Mouse (Mus musculus): ENCODE measurements around the gene Ccdc13. TPM values are rescaled to one million over a fixed set of nuclear protein-coding genes. Genes with fewer than 3 reads are reported as not detected.

Gene Ccdc13
- polyA plus RNA-seq, 1 experiment from 2014 or later: 0.35 TPM

DNA sequence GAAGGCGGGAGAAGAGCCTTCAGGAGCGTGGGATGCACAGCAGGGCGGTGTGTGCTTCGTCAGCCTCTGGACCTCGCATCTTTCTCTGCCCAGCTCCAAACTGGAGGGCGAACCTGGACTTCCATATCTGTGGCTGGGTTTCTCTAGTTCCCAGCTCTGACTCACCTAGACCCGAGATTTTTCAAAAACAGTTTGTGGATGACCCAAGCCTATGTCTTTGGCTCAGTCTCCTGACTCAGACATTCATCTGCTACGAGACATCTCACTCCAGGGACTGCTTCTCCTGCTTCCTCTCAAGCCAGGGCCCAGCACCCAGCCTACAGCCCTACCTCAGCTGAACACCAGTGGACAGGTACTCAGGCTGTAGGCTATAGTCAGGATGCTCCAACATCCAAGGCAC lies 54.0 kb downstream of the Ccdc13 start:
- no peaks in the 10 kb centered on the region for H3K36me3 ChIP-seq (ENCODE audit: control insufficient read depth, insufficient read depth, low read length)
- H3K4me1 ChIP-seq (ENCODE audit: control insufficient read depth, insufficient read depth, low read length): no peaks in the 10 kb centered on the region
- no peak for ATAC-seq (ENCODE audit: insufficient number of reproducible peaks, low FRiP score, low TSS enrichment, low read depth)
- no peak overlapping the region for H3K4me2 ChIP-seq (ENCODE audit: low read depth, severe bottlenecking)
- H3K4me3 ChIP-seq (ENCODE audit: low read depth, low read length): no peak overlapping the region
- no peak overlapping the region for H3K27ac ChIP-seq (replicated peaks; ENCODE audit: low read depth, low read length)
- no peak for DNase-seq (ENCODE audit: low spot score)
- no peaks in the 10 kb centered on the region for H3K27me3 ChIP-seq (ENCODE audit: control insufficient read depth, insufficient read depth, low read length)
- H3K9me3 ChIP-seq (ENCODE audit: control insufficient read depth, low read length): no peaks in the 10 kb centered on the region
- H3K9ac ChIP-seq (ENCODE audit: low read length): no peak overlapping the region
- 87% methylated on average over 8 of the region's 8 CpGs for WGBS

DNA sequence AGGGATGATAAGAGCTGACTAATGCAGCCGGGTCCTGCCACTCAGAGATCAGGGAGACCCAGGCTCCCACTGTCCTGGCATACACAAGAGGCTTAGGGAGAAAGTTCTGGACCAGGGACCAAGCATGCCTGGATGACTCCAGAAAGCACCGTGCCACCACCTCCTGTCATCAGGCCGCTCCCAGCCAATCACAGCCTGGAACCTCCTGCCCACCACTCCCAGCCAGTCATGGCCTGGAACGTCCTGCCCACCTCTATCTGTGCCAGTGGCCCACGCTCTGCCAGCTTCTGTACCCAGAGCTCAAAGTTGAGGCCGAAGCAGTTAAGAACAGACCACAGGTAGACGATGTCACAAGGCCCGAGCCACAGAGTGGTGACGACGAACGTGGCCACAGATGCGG lies 54.5 kb downstream of the Ccdc13 start:
- no peak overlapping the region for H3K27ac ChIP-seq (replicated peaks; ENCODE audit: low read depth, low read length)
- no peaks in the 10 kb centered on the region for H3K36me3 ChIP-seq (ENCODE audit: control insufficient read depth, insufficient read depth, low read length)
- H3K4me2 ChIP-seq (ENCODE audit: low read depth, severe bottlenecking): no peak overlapping the region
- no peaks in the 10 kb centered on the region for H3K9me3 ChIP-seq (ENCODE audit: control insufficient read depth, low read length)
- DNase-seq (ENCODE audit: low spot score) (no peak), ATAC-seq (ENCODE audit: insufficient number of reproducible peaks, low FRiP score, low TSS enrichment, low read depth) (no peak)
- H3K9ac ChIP-seq (ENCODE audit: low read length): no peak overlapping the region
- no peaks in the 10 kb centered on the region for H3K4me1 ChIP-seq (ENCODE audit: control insufficient read depth, insufficient read depth, low read length)
- H3K4me3 ChIP-seq (ENCODE audit: low read depth, low read length): no peak overlapping the region
- WGBS: 81% methylated on average over 12 of the region's 12 CpGs
- no peaks in the 10 kb centered on the region for H3K27me3 ChIP-seq (ENCODE audit: control insufficient read depth, insufficient read depth, low read length)

DNA sequence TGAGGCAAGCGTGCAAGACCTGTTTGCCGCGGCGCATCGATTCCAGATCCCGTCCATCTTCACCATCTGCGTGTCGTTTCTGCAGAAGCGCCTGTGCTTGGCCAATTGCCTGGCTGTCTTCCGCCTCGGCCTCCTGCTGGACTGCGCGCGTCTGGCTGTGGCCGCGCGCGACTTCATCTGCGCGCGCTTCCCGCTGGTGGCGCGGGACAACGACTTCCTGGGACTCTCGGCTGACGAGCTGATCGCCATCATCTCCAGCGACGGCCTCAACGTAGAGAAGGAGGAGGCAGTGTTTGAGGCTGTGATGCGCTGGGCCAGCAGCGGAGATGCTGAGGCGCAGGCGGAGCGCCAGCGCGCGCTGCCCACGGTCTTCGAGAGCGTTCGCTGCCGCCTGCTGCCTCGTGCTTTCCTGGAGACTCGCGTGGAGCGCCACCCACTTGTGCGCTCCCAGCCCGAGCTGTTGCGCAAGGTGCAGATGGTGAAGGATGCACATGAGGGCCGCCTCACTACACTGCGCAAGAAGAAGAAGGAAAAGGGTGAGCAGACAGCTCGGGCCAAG lies 61.1 kb downstream of the Ccdc13 start:
- Histone ChIP-seq H3K4me2 (ENCODE audit: low read depth, severe bottlenecking) (peak overlapping the region; percentile 50), H3K4me3 (ENCODE audit: low read depth, low read length) (peak overlapping the region; percentile 24; the same call in 1 of the 2 replicates), H3K4me1 (ENCODE audit: control insufficient read depth, insufficient read depth, low read length) (peaks cover 5% of the 10 kb centered on the region; the same call in 1 of the 2 replicates), H3K9me3 (ENCODE audit: control insufficient read depth, low read length) (no peaks in the 10 kb centered on the region), H3K9ac (ENCODE audit: low read length) (no peak overlapping the region), H3K36me3 (ENCODE audit: control insufficient read depth, insufficient read depth, low read length) (no peaks in the 10 kb centered on the region), H3K27me3 (ENCODE audit: control insufficient read depth, insufficient read depth, low read length) (peaks cover 31% of the 10 kb centered on the region), H3K27ac (replicated peaks; ENCODE audit: low read depth, low read length) (no peak overlapping the region)
- no peak for ATAC-seq (ENCODE audit: insufficient number of reproducible peaks, low FRiP score, low TSS enrichment, low read depth)
- 15% methylated on average over 54 of the region's 54 CpGs for WGBS
- peak; percentile 47 for DNase-seq (ENCODE audit: low spot score)

DNA sequence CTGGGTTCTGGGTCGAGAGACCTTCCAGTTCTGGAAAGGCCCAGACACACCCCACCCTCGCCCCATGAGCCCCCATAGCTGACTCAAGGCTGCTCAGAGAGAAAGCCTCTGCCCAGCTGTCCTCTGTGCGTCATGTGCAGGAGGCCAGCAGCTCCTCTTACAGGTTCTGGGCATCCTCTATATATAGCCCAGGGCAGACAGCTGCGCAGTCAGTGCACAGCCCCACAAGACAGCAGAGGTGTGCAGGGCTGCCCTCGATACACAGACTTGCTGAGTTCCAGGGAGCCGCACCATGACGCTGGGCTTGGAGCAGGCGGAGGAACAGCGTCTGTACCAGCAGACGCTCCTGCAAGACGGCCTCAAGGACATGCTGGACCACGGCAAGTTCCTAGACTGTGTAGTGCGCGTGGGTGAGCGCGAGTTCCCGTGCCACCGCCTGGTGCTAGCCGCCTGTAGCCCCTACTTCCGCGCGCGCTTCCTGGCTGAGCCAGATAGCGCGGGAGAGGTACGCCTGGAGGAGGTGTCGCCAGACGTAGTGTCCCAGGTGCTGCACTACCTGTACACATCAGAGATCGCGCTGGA lies 61.7 kb downstream of the Ccdc13 start, which contains the start of gene Klhl40:
Gene Klhl40 (plus strand): TSS at position 124 of the 582 bp plus-strand sequence.
- Histone ChIP-seq H3K9ac (ENCODE audit: low read length) (no peak within 1 kb of the TSS), H3K27me3 (ENCODE audit: control insufficient read depth, insufficient read depth, low read length) (peaks cover 31% of the 10 kb centered on the region)
- ATAC-seq (ENCODE audit: insufficient number of reproducible peaks, low FRiP score, low TSS enrichment, low read depth): 0 out of 2 replicates have a peak, but pooled peaks have one; percentile 18

DNA sequence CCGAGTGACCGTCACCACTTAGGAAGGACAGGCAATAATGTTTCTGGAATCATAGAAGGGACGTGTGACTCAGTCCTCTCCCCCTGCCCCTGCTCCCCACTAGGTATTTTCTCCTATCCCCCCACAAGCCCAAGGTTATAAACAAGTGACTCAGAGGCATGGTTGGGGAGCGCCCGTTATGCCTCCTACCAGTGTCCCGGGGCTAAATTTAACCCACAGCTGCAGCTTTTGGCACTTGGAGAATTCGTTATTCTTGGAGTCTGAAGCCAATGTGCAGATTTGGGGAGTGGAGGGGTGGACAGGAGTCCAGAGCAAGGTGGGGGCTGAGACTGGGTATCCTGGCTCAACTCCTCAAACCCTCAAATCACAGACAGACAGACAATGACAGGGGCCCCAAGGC lies 62.8 kb downstream of the Ccdc13 start:
- H3K27ac ChIP-seq (replicated peaks; ENCODE audit: low read depth, low read length): no peak overlapping the region
- no peak overlapping the region for H3K9ac ChIP-seq (ENCODE audit: low read length)
- ATAC-seq (ENCODE audit: insufficient number of reproducible peaks, low FRiP score, low TSS enrichment, low read depth) (no peak), DNase-seq (ENCODE audit: low spot score) (no peak)
- 81% methylated on average over 7 of the region's 7 CpGs for WGBS
- H3K27me3 ChIP-seq (ENCODE audit: control insufficient read depth, insufficient read depth, low read length): peaks cover 31% of the 10 kb centered on the region
- H3K4me1 ChIP-seq (ENCODE audit: control insufficient read depth, insufficient read depth, low read length): peaks cover 5% of the 10 kb centered on the region; the same call in 1 of the 2 replicates
- H3K9me3 ChIP-seq (ENCODE audit: control insufficient read depth, low read length): no peaks in the 10 kb centered on the region
- no peaks in the 10 kb centered on the region for H3K36me3 ChIP-seq (ENCODE audit: control insufficient read depth, insufficient read depth, low read length)
- no peak overlapping the region for H3K4me2 ChIP-seq (ENCODE audit: low read depth, severe bottlenecking)
- H3K4me3 ChIP-seq (ENCODE audit: low read depth, low read length): no peak overlapping the region

More for the DNA sequence above, 61.7 kb downstream of the Ccdc13 start, which contains the start of gene Klhl40:
- no peak for DNase-seq (ENCODE audit: low spot score)
- H3K36me3 ChIP-seq (ENCODE audit: control insufficient read depth, insufficient read depth, low read length): no peaks in the 10 kb centered on the region
- 18% methylated on average over 30 of the region's 30 CpGs for WGBS
- H3K4me2 ChIP-seq (ENCODE audit: low read depth, severe bottlenecking): peak within 1 kb of the TSS; percentile 50
- no peak within 1 kb of the TSS for H3K27ac ChIP-seq (replicated peaks; ENCODE audit: low read depth, low read length)
- H3K4me3 ChIP-seq (ENCODE audit: low read depth, low read length): peak within 1 kb of the TSS; percentile 24; the same call in 1 of the 2 replicates
- peaks cover 5% of the 10 kb centered on the region; the same call in 1 of the 2 replicates for H3K4me1 ChIP-seq (ENCODE audit: control insufficient read depth, insufficient read depth, low read length)
- H3K9me3 ChIP-seq (ENCODE audit: control insufficient read depth, low read length): no peaks in the 10 kb centered on the region

DNA sequence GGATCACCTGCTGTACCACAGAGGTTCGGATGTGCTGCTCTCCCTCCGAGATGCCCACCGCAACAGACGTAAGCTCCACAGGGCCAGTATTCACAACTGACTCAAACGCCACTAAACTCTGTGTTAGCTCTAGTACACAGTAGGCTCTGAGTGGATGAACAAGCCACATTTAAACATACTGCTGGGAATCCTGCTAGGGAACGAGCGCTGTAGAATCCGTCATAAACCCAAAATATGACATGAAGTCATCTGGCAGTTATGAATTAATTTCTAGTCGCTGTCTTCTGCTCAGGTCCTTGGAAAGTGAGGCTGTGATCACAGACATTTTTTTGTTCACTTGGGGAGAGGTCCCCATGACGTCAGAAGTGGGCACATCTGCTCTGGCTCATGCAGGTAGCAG lies 63.3 kb downstream of the Ccdc13 start:
- no peak overlapping the region for H3K4me2 ChIP-seq (ENCODE audit: low read depth, severe bottlenecking)
- H3K36me3 ChIP-seq (ENCODE audit: control insufficient read depth, insufficient read depth, low read length): no peaks in the 10 kb centered on the region
- H3K27ac ChIP-seq (replicated peaks; ENCODE audit: low read depth, low read length): no peak overlapping the region
- no peak for DNase-seq (ENCODE audit: low spot score)
- H3K4me3 ChIP-seq (ENCODE audit: low read depth, low read length): no peak overlapping the region
- no peak for ATAC-seq (ENCODE audit: insufficient number of reproducible peaks, low FRiP score, low TSS enrichment, low read depth)
- WGBS: 81% methylated on average over 10 of the region's 10 CpGs
- no peak overlapping the region for H3K9ac ChIP-seq (ENCODE audit: low read length)
- no peaks in the 10 kb centered on the region for H3K9me3 ChIP-seq (ENCODE audit: control insufficient read depth, low read length)
- peaks cover 5% of the 10 kb centered on the region; the same call in 1 of the 2 replicates for H3K4me1 ChIP-seq (ENCODE audit: control insufficient read depth, insufficient read depth, low read length)
- peaks cover 31% of the 10 kb centered on the region for H3K27me3 ChIP-seq (ENCODE audit: control insufficient read depth, insufficient read depth, low read length)

DNA sequence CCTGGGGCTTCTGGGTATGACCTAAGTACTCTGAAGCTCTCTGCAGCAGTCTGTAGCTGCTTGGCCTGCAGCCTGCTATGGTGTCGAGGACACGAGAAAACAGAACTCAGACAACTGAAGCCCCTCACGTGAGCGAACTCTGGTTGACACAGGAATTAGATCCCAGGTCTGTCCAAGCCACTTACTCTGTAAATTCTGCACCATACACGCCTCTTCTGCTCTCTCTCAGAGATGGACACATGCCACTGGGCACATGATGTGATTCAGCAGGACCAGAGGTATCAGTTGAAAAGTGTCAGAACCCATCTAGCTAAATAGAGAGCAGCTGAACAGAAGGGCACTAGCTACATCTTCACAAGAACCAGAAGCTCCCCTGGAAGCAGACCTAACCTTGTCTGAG lies 66.8 kb downstream of the Ccdc13 start:
- DNase-seq (ENCODE audit: low spot score) (no peak), ATAC-seq (ENCODE audit: insufficient number of reproducible peaks, low FRiP score, low TSS enrichment, low read depth) (no peak)
- peaks cover 11% of the 10 kb centered on the region for H3K27me3 ChIP-seq (ENCODE audit: control insufficient read depth, insufficient read depth, low read length)
- no peak overlapping the region for H3K4me2 ChIP-seq (ENCODE audit: low read depth, severe bottlenecking)
- no peak overlapping the region for H3K4me3 ChIP-seq (ENCODE audit: low read depth, low read length)
- H3K9ac ChIP-seq (ENCODE audit: low read length): no peak overlapping the region
- H3K36me3 ChIP-seq (ENCODE audit: control insufficient read depth, insufficient read depth, low read length): peaks cover 6% of the 10 kb centered on the region; the same call in 1 of the 2 replicates
- H3K9me3 ChIP-seq (ENCODE audit: control insufficient read depth, low read length): no peaks in the 10 kb centered on the region
- H3K27ac ChIP-seq (replicated peaks; ENCODE audit: low read depth, low read length): no peak overlapping the region
- 77% methylated on average over 5 of the region's 5 CpGs for WGBS
- no peaks in the 10 kb centered on the region for H3K4me1 ChIP-seq (ENCODE audit: control insufficient read depth, insufficient read depth, low read length)

DNA sequence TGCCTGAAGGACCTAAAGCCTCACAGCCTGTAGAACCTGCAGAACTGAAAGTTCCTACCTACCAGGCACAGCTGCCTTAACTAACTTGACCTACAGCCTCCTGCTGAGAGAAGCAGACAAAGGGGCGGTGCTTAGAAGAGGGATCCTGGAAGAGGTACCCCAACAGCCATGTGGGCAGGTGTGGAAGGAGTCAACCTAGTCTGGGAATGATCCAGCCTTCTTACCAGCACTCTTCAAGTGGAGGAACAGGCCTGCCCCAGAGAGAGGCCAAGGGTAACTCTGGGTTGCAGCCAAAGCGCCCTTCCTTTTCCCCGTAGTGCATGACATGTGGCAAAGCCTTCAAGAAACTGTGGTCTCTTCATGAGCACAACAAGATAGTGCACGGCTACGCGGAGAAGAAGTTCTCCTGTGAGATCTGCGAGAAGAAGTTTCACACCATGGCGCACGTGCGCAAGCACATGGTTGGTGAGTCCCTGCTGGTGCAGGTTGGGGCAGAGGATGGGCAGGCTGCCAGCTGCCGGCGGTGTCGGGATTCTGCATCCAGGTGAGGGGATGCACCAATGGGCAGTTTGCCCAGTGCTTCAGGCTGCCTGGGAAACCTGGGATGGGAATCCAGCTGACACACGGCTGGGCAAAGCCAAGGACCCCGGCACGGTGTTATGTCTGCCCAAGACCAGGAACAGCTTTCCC lies 74.0 kb downstream of the Ccdc13 start:
- DNase-seq (ENCODE audit: low spot score): no peak
- H3K9ac ChIP-seq (ENCODE audit: low read length): no peak overlapping the region

More for the DNA sequence above, 74.0 kb downstream of the Ccdc13 start:
- Histone ChIP-seq H3K9me3 (ENCODE audit: control insufficient read depth, low read length) (no peaks in the 10 kb centered on the region), H3K27ac (replicated peaks; ENCODE audit: low read depth, low read length) (no peak overlapping the region), H3K4me1 (ENCODE audit: control insufficient read depth, insufficient read depth, low read length) (peaks cover 10% of the 10 kb centered on the region; the same call in 1 of the 2 replicates), H3K27me3 (ENCODE audit: control insufficient read depth, insufficient read depth, low read length) (no peaks in the 10 kb centered on the region), H3K4me3 (ENCODE audit: low read depth, low read length) (no peak overlapping the region), H3K4me2 (ENCODE audit: low read depth, severe bottlenecking) (no peak overlapping the region), H3K36me3 (ENCODE audit: control insufficient read depth, insufficient read depth, low read length) (peaks cover 9% of the 10 kb centered on the region)
- WGBS: 91% methylated on average over 16 of the region's 16 CpGs
- no peak for ATAC-seq (ENCODE audit: insufficient number of reproducible peaks, low FRiP score, low TSS enrichment, low read depth)
